Mouse (Mus musculus): ENCODE data around the gene Sstr2.

GRCm38 (mm10) chr11:113583879-113584661, 35.1 kb upstream of the Sstr2 start:
- TF ChIP-seq USF1 (IDR thresholded peaks at IDR 0.05; ENCODE audit: low read depth, low read length) (no peak), CTCF (IDR thresholded peaks at IDR 0.05 in 2 of 3, conservative IDR thresholded peaks at IDR 0.05 in 1 of 3; ENCODE audit: control insufficient read depth in 1 of 3, insufficient read depth in 1 of 3, low read depth in 2 of 3, low read length in 3 of 3, poor library complexity in 1 of 3, severe bottlenecking in 1 of 3) (no peak), POLR2AphosphoS2 (IDR thresholded peaks at IDR 0.05; ENCODE audit: low read length) (no peak), NELFE (IDR thresholded peaks at IDR 0.05; ENCODE audit: low read depth, low read length) (no peak), POLR2A (IDR thresholded peaks at IDR 0.05; ENCODE audit: control insufficient read depth in 1 of 2, insufficient read depth in 1 of 2, low read depth in 1 of 2, low read length in 2 of 2, poor library complexity in 1 of 2) (no peak)

All from MEL (cell line).